Mouse (Mus musculus) kidney, embryonic 16.5 days (tissue): ENCODE results near the gene Taar3. TPM values are rescaled to one million over a fixed set of nuclear protein-coding genes. Genes with fewer than 3 reads are reported as not detected.

Source experiments
- ATAC-seq: fragments of 200-750 bp; cut with Nextera tagmentation; 2 replicates; pipeline ENCODE4 v1.8.0; 2017; ENCODE audit warnings: moderate TSS enrichment; ENCODE audit not compliant: low FRiP score, low TSS enrichment
- H3K27ac ChIP-seq: fragments of 300-500 bp; sonication (generic); 2 replicates; pipeline ENCODE4 v1.5.1; 2014; ENCODE audit warnings: low read length
- H3K27me3 ChIP-seq: fragments of 300-500 bp; sonication (generic); 2 replicates; pipeline ENCODE4 v1.6.1; 2014; ENCODE audit warnings: low read length, control low read depth, mixed read lengths; ENCODE audit not compliant: insufficient read depth
- H3K36me3 ChIP-seq: fragments of 300-500 bp; sonication (generic); 2 replicates; pipeline ENCODE4 v1.6.1; 2014; ENCODE audit warnings: low read length, control low read depth, mixed read lengths; ENCODE audit not compliant: insufficient read depth
- H3K4me1 ChIP-seq: fragments of 300-500 bp; sonication (generic); 2 replicates; pipeline ENCODE4 v1.6.1; 2014; ENCODE audit warnings: low read length, control low read depth, mixed read lengths; ENCODE audit not compliant: insufficient read depth
- H3K4me2 ChIP-seq: fragments of 300-500 bp; sonication (generic); replicated peaks from 2 replicates; pipeline ENCODE4 v1.6.1; 2014; ENCODE audit warnings: low read depth, low read length
- H3K4me3 ChIP-seq: fragments of 300-500 bp; sonication (generic); 2 replicates; pipeline ENCODE4 v1.5.1; 2014; ENCODE audit warnings: mild to moderate bottlenecking, low read length
- H3K9ac ChIP-seq: fragments of 300-500 bp; sonication (generic); replicated peaks from 2 replicates; pipeline ENCODE4 v1.6.1; 2014; ENCODE audit warnings: low read length
- H3K9me3 ChIP-seq: fragments of 300-500 bp; sonication (generic); 2 replicates; pipeline ENCODE4 v1.6.1; 2016; ENCODE audit warnings: low read length, control low read depth
- WGBS: fragments of 180-500 bp; shearing (Covaris S2); extraction: QIAGEN DNeasy Blood & Tissue Kit; methylation state at CpG from one replicate; pipeline ENCODE4 v1.1.7; 2014; 5-methylcytosine and 5-hydroxymethylcytosine counted together
- polyA plus RNA-seq: library from polyadenylated mRNA; unstranded; fragments of >200 nt; fragmentation: Nextera tagmentation; extraction: Ambion mirVana; gene quantifications from 2 replicates; pipeline ENCODE4 v1.2.1, GENCODE M21; 2015

Taar3 gene
- polyA plus RNA-seq, 1 experiment from 2014 or later, result not detected

DNA sequence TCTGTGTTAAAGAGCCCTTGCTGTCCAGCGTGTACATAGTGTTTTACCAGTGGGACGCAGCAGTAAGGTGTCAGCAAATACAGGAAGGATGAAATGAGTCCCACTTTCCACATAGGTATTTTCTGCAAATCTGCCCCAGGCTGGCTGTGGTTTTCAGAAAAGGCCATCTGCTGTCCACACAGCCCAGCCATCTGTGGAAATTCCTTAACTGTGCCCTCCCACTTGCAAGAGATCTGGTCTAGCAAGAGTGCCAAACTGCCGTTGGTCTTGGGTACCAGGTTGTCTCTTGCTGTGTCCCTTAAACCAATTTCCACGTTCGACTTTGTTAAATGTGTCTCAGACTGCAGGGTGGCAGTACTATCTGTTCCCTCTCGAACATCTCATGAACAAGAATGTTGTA is 2.4 kb downstream of the Taar3 start:
- no peak overlapping the region for H3K4me2 ChIP-seq
- ATAC-seq, result no peak
- no peaks in the 10 kb centered on the region for H3K9me3 ChIP-seq
- H3K9ac ChIP-seq, result no peak overlapping the region
- WGBS, result 81% methylated on average over 6 of the region's 6 CpGs
- H3K4me1 ChIP-seq, result 0 out of 2 replicates have a peak, but pooled peaks cover 2% of the 10 kb centered on the region
- no peaks in the 10 kb centered on the region for H3K36me3 ChIP-seq
- no peak overlapping the region for H3K27ac ChIP-seq
- H3K27me3 ChIP-seq, result no peaks in the 10 kb centered on the region
- no peak overlapping the region for H3K4me3 ChIP-seq

DNA sequence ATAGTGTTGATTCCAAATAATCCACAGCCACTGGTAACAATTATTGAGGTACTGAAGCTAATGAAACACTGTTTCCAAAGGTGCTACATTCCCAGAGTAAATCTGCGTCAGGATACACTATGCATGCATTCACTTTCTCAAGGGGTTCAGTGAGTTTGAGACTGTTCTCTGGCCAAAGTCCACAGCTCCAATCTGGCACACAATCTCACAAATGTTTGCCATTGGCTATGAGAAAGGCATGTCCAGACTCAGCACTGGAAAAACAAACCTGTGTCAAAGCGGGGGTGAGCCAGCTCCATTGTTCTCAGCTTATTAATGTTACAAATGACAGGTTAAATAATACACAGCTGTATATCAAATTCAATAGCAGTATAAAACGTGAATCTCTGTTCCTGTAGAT is 9.7 kb downstream of the Taar3 start:
- WGBS, result 21% methylated on average over 3 of the region's 3 CpGs
- H3K36me3 ChIP-seq, result no peaks in the 10 kb centered on the region
- peaks cover 6% of the 10 kb centered on the region; the same call in 1 of the 2 replicates for H3K4me1 ChIP-seq
- H3K4me3 ChIP-seq, result no peak overlapping the region
- no peak overlapping the region for H3K27ac ChIP-seq
- no peak overlapping the region for H3K9ac ChIP-seq
- no peak overlapping the region for H3K4me2 ChIP-seq
- H3K9me3 ChIP-seq, result no peaks in the 10 kb centered on the region
- H3K27me3 ChIP-seq, result no peaks in the 10 kb centered on the region
- ATAC-seq, result peak; percentile 59; the same call in 1 of the 2 replicates

DNA sequence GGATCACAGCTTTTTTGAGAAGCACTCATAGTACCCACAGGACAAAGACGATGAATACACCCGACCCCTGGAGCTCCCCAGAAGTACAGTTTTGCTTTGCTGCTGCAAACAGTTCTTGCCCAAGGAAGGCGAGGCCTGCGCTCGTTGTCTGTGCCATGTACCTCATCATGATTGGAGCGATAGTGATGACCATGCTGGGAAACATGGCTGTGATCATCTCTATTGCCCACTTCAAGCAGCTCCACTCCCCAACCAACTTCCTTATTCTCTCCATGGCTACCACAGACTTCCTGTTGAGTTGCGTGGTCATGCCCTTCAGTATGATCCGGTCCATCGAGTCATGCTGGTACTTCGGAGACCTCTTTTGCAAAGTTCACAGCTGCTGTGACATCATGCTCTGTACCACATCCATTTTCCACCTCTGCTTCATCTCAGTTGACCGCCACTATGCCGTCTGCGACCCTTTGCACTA is 11.1 kb downstream of the Taar3 start, which contains the start of gene Taar4:
Gene Taar4, plus strand, starts transcription at position 51 of the 472 bp plus-strand sequence.
- H3K9ac ChIP-seq, result no peak within 1 kb of the TSS
- no peak within 1 kb of the TSS for H3K4me2 ChIP-seq
- H3K27me3 ChIP-seq, result no peaks in the 10 kb centered on the region
- H3K4me3 ChIP-seq, result no peak within 1 kb of the TSS
- no peak within 1 kb of the TSS for H3K27ac ChIP-seq
- no peaks in the 10 kb centered on the region for H3K9me3 ChIP-seq
- no peaks in the 10 kb centered on the region for H3K36me3 ChIP-seq
- WGBS, result 94% methylated on average over 13 of the region's 13 CpGs
- H3K4me1 ChIP-seq, result peaks cover 16% of the 10 kb centered on the region; the same call in 1 of the 2 replicates
- ATAC-seq, result no peak

DNA sequence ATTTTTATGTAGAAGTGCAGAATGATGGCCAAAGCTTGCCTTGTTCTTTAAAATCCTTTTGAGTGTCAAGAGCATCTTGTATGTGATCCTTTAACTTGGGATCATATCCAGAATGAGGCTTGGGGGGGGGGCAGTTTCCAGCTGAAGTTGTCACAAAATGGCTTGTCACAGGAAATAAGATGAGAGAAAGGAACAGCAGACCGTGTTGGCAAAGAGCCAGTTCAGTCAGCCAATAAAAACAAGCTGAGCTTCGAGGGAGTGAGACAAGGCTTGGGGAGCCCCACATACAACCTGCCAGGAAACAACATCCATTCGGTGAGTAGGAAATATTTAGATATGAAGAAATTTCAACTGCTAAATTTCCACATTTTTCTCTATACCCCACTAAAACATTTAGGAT is 14.1 kb downstream of the Taar3 start:
- Histone ChIP-seq H3K27ac (no peak overlapping the region), H3K9me3 (no peaks in the 10 kb centered on the region), H3K27me3 (no peaks in the 10 kb centered on the region), H3K36me3 (no peaks in the 10 kb centered on the region), H3K4me3 (no peak overlapping the region), H3K4me2 (no peak overlapping the region), H3K4me1 (peaks cover 16% of the 10 kb centered on the region), H3K9ac (no peak overlapping the region)
- WGBS, result 22% methylated on average over 3 of the region's 3 CpGs
- no peak for ATAC-seq

DNA sequence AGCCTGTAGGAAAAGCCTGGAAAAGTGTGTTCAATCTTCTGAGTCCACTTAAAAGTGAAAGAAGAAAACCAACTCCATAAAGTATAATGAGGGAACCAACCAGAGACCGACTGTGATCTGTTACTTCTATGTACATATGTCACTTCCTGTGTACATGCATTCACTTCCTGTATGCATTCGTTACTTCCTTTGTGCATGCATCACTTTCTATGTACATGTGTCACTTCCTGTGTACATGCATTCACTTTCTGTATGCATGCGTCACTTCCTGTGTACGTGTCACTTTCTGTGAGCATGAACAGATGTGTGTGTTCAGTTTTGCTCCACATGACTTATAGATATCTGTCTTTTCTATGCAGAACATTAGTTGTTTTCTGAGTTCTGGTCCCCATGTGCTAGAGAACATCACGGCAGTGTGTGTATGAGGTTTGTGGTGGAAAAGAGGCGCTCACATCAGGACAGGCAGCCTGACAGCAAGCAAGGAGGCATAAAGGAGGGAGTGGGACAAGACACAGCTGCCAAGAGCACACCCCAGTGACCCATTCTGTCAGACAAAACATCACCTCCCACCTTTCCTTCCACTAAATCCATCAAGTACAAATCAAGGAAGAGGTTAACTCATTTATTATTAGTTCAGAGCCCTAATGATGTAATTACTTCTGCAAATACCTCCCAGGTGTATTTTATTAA is 15.7 kb downstream of the Taar3 start:
- ATAC-seq, result peak; percentile 66; the same call in 1 of the 2 replicates

DNA sequence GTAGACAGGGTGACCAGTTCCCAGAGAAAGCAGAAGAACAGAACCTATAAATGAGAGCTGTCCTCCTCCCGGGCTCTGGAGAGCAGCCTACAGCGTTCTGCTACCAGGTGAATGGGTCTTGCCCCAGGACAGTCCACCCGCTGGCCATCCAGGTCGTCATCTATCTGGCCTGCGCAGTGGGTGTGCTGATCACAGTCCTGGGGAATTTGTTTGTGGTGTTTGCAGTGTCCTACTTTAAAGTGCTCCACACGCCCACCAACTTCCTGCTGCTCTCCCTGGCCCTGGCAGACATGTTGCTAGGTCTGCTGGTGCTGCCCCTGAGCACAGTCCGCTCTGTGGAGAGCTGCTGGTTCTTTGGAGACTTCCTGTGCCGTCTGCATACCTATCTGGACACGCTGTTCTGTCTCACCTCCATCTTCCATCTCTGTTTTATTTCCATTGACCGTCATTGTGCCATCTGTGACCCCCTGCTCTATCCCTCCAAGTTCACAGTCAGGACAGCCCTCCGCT is 21.4 kb downstream of the Taar3 start, which contains the start of gene Taar5:
Gene Taar5, plus strand, starts transcription at position 51 of the 510 bp plus-strand sequence.
- Histone ChIP-seq H3K9me3 (no peaks in the 10 kb centered on the region), H3K4me2 (no peak within 1 kb of the TSS), H3K36me3 (no peaks in the 10 kb centered on the region), H3K4me3 (no peak within 1 kb of the TSS), H3K4me1 (no peaks in the 10 kb centered on the region; the same call in 1 of the 2 replicates), H3K27ac (no peak within 1 kb of the TSS), H3K9ac (no peak within 1 kb of the TSS), H3K27me3 (no peaks in the 10 kb centered on the region)
- 88% methylated on average over 11 of the region's 11 CpGs for WGBS
- ATAC-seq, result no peak

More for the DNA sequence above, 15.7 kb downstream of the Taar3 start:
- WGBS, result 52% methylated on average over 6 of the region's 6 CpGs
- Histone ChIP-seq H3K4me3 (no peak overlapping the region), H3K27ac (no peak overlapping the region), H3K9ac (no peak overlapping the region), H3K4me1 (peaks cover 13% of the 10 kb centered on the region), H3K27me3 (no peaks in the 10 kb centered on the region), H3K36me3 (no peaks in the 10 kb centered on the region), H3K4me2 (no peak overlapping the region), H3K9me3 (no peaks in the 10 kb centered on the region)

DNA sequence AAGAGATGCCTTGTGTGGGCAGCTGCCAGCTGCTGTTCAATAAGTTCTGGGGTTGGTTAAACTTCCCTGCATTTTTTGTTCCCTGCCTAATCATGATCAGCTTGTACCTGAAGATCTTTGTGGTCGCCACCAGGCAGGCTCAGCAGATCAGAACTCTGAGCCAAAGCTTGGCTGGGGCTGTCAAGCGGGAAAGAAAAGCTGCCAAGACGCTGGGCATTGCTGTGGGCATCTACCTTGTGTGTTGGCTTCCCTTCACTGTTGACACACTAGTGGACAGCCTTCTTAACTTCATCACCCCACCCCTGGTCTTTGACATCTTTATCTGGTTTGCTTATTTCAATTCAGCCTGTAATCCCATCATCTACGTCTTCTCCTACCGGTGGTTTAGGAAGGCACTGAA is 21.9 kb downstream of the Taar3 start:
- Histone ChIP-seq H3K27ac (no peak overlapping the region), H3K9ac (no peak overlapping the region), H3K4me1 (no peaks in the 10 kb centered on the region; the same call in 1 of the 2 replicates), H3K4me2 (no peak overlapping the region), H3K36me3 (no peaks in the 10 kb centered on the region), H3K27me3 (no peaks in the 10 kb centered on the region), H3K4me3 (no peak overlapping the region), H3K9me3 (no peaks in the 10 kb centered on the region)
- 89% methylated on average over 5 of the region's 5 CpGs for WGBS
- no peak for ATAC-seq

DNA sequence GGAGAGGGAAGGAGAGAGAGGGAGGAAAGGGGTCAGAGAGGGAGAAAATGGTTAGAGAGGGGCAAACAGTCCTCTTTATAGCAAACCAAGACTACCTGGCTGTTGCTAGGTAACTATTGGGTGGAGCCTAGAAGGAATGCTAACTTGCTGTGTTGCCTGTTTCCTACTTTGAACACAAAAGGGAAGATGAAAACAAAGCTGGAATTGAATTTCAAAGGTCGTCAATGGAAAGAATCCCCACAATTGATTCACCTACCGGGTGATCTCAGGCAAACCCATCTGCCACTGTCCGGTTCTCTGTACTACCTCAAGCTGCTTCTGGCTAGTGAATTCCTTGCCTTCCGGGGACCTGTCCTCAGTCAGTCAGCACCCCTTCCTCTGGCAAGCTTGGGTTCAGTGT is 28.6 kb downstream of the Taar3 start:
- no peaks in the 10 kb centered on the region for H3K4me1 ChIP-seq
- 52% methylated on average over 4 of the region's 4 CpGs for WGBS
- ATAC-seq, result no peak
- no peak overlapping the region for H3K9ac ChIP-seq
- no peaks in the 10 kb centered on the region for H3K36me3 ChIP-seq
- H3K4me3 ChIP-seq, result no peak overlapping the region
- H3K4me2 ChIP-seq, result no peak overlapping the region
- no peak overlapping the region for H3K27ac ChIP-seq
- peaks cover 2% of the 10 kb centered on the region; the same call in 1 of the 2 replicates for H3K27me3 ChIP-seq
- H3K9me3 ChIP-seq, result no peaks in the 10 kb centered on the region

DNA sequence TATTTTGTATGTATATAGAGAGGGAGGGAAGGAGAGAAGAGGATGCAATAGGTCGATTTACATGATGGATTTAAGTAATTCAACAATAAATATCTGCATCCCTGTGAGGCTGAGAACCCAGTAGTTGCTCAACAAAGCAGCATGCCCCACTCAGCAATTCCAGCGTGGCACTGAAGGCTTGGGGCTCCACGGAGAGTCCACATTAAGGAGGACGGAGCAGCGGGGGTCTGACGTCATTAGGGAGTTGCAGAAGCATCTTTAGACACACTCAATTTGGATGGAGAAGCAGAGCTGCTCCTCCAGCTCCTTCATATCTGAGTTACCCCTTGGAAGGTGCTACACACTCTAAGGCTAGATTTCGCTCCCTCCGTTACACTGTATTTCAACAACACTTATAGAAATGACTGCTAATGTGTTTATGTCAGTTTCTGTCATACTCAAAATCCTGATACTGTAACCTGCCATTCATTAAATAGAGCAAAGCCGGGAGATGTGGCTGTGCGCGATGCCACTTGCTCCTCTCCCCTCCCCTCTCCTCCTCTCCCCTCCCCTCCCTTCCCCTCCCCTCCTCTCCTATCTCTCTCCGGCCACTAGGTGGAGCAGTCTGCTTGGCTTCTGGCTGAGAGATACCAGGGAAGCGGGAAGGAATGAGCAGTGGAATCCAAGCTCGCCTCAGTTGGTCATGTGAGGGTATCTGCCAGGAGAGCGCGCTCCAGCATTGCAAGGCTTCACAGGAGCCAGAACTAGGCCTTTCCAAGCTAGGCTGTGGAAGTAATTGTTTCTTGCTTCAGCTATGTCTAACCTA is 29.7 kb downstream of the Taar3 start:
- no peak overlapping the region for H3K27ac ChIP-seq
- peak; percentile 67; the same call in 1 of the 2 replicates for ATAC-seq
- WGBS, result 46% methylated on average over 16 of the region's 16 CpGs

More for the DNA sequence above, 29.7 kb downstream of the Taar3 start:
- H3K27me3 ChIP-seq, result peaks cover 2% of the 10 kb centered on the region; the same call in 1 of the 2 replicates
- no peaks in the 10 kb centered on the region for H3K9me3 ChIP-seq
- H3K4me2 ChIP-seq, result no peak overlapping the region
- 0 out of 2 replicates have a peak, but pooled peaks cover 2% of the 10 kb centered on the region for H3K4me1 ChIP-seq
- no peak overlapping the region for H3K4me3 ChIP-seq
- H3K36me3 ChIP-seq, result no peaks in the 10 kb centered on the region
- no peak overlapping the region for H3K9ac ChIP-seq
